Mouse (Mus musculus): Measurements from ENCODE around the gene Dnm1. TPM values are rescaled to one million over a fixed set of nuclear protein-coding genes. Genes with fewer than 3 reads are reported as not detected.
A peak's percentile ranks its signal among the peaks of the same experiment; 100 is the strongest.

Gene Dnm1
- polyA plus RNA-seq, 1 experiment, result 52.6 TPM

DNA sequence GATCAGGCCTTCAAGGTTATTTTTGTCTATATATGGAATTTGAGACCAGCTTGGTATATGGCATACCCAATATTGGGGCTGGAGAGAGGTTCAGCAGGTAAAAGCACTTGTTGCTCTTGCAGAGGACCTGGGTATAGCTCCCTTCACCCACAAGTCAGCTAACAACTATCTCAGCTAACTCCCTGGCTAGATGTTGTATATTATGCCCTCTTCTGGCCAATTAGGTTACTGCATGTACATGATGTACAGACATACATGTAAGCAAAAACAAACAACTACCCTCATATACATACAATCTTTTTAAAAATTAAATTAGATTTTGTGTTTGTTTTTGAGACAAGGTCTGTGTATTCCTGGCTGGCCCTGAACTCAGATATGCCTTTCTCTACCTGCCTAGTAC is 63.6 kb downstream of the Dnm1 start:
- Histone ChIP-seq H3K4me1 (ENCODE audit: control insufficient read depth, insufficient read depth, low read length) (0 out of 2 replicates have a peak, but pooled peaks cover 11% of the 10 kb centered on the region), H3K27ac (ENCODE audit: insufficient read depth, low read length) (no peak overlapping the region), H3K4me3 (ENCODE audit: insufficient read depth, low read length) (peak overlapping the region; percentile 89)
- no peak for TF ChIP-seq POLR2A (IDR thresholded peaks at IDR 0.05; ENCODE audit: low read depth, low read length)
- no peak for TF ChIP-seq CTCF (IDR thresholded peaks at IDR 0.05; ENCODE audit: borderline replicate concordance, insufficient read depth, low read length)

DNA sequence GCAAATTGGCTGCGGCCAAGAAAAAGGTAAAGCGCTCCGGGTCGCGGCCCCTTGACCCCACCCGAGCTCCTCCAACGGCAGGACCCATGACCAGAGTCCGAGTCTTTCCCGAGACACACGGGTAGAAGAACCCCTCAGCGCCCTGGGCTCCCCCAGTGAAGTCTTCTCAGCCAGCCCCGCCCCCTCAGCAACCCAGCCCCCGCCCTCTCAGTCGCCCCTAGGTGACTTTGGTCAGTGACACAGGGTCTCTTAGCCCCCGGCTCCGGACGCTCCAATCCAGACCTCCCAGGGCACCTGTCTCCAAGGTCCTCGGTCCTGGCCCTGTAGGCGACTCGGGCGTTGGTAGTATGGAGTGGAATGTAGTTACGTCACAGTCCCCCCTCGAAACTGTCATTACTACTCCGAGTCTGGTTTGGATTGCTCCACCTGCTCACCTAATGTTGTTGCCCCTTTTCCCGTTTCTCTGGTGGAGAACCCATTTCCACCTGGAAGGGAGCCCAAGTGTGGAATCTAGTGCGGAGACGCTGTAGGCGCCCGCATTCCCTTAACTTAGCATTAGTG is 64.7 kb downstream of the Dnm1 start:
- H3K4me3 ChIP-seq (ENCODE audit: insufficient read depth, low read length), result peak overlapping the region; percentile 89
- TF ChIP-seq POLR2A (IDR thresholded peaks at IDR 0.05; ENCODE audit: low read depth, low read length), result peak; percentile 13
- TF ChIP-seq CTCF (IDR thresholded peaks at IDR 0.05; ENCODE audit: borderline replicate concordance, insufficient read depth, low read length), result no peak
- peak overlapping the region; percentile 27; the same call in 1 of the 2 replicates for H3K27ac ChIP-seq (ENCODE audit: insufficient read depth, low read length)
- 0 out of 2 replicates have a peak, but pooled peaks cover 11% of the 10 kb centered on the region for H3K4me1 ChIP-seq (ENCODE audit: control insufficient read depth, insufficient read depth, low read length)

DNA sequence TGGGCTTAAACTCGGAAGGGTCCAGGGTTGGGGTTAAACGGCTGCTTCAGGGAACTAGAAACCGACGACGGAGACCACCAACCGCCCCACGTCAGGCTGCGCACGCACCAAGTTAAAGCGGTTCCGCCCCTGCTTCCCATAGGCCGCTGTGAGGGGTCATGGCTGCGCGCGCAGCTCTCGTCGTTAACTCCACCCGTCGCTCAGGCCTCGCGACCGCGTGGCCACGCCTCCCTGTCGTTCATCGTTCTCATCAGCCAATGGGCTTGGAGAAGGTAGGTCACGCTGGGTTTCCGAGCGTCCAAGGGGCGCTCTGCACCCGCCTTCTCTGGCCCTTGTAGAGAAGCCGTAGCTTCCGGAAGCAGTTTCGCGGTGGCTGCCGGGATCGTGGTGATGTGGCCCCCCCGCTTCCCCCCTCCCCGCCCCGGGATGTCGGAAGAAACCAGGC is 65.2 kb downstream of the Dnm1 start, which contains the start of gene Swi5:
Gene Swi5 (minus strand): TSS at position 153 of the 445 bp plus-strand sequence.
- peak within 1 kb of the TSS; percentile 27 for H3K27ac ChIP-seq (ENCODE audit: insufficient read depth, low read length)

DNA sequence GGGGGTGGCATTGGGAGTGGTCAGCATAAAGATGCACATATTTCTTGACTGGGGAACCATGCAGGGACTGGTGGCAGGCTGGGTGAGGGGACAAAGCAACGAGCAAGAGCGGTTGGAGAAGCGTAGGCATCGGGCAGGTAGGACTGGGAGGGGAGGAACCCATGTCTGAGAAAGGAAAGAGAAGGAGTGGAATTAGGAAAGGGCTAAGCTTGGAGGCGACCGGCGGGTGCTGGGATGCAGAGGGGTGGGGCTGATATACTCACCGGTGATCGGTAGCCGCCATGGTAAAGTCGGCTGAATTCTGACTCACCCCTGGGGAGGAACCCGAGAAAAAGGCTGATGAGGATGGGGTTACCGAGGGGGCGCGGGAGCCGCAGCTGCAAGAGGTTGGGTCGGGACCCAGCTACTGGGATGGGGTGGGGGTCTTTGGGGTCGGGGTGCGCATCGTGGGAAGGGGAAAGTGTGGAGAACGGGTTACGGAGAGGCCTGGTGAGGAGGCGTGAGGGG is 65.8 kb downstream of the Dnm1 start, which contains the start of gene Golga2:
Gene Golga2 (plus strand): TSS at position 51 of the 507 bp plus-strand sequence.
- Histone ChIP-seq H3K27ac (ENCODE audit: insufficient read depth, low read length) (no peak within 1 kb of the TSS; the same call in 1 of the 2 replicates), H3K4me3 (ENCODE audit: insufficient read depth, low read length) (peak within 1 kb of the TSS; percentile 93), H3K4me1 (ENCODE audit: control insufficient read depth, insufficient read depth, low read length) (0 out of 2 replicates have a peak, but pooled peaks cover 11% of the 10 kb centered on the region)
- TF ChIP-seq POLR2A (IDR thresholded peaks at IDR 0.05; ENCODE audit: low read depth, low read length) (no peak; the same call in 1 of the 2 replicates), CTCF (IDR thresholded peaks at IDR 0.05; ENCODE audit: borderline replicate concordance, insufficient read depth, low read length) (no peak)

More for the DNA sequence above, 65.2 kb downstream of the Dnm1 start, which contains the start of gene Swi5:
- no peak for TF ChIP-seq CTCF (IDR thresholded peaks at IDR 0.05; ENCODE audit: borderline replicate concordance, insufficient read depth, low read length)
- TF ChIP-seq POLR2A (IDR thresholded peaks at IDR 0.05; ENCODE audit: low read depth, low read length), result peak; percentile 89
- H3K4me1 ChIP-seq (ENCODE audit: control insufficient read depth, insufficient read depth, low read length), result 0 out of 2 replicates have a peak, but pooled peaks cover 11% of the 10 kb centered on the region
- H3K4me3 ChIP-seq (ENCODE audit: insufficient read depth, low read length), result peak within 1 kb of the TSS; percentile 93

DNA sequence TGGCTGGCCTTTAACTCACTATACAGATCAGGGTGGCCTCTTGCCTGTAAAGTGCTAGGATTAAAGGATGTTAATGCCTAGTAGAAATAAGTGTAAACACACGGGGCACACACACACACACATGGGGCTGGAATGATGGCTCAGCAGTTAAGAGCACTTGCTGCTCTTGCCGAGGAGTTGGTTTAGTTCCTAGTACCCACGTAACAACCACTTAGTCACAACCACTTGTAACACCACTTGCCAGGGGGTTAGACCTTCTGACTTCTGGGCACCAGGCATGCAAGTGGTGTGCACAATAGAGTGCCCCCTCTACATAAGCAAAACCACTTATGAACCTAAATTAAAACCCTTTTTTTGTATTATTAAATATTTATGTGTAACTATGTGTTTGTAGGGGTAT is 69.2 kb downstream of the Dnm1 start:
- H3K4me1 ChIP-seq (ENCODE audit: control insufficient read depth, insufficient read depth, low read length), result 0 out of 2 replicates have a peak, but pooled peaks cover 6% of the 10 kb centered on the region
- TF ChIP-seq POLR2A (IDR thresholded peaks at IDR 0.05; ENCODE audit: low read depth, low read length) (no peak), CTCF (IDR thresholded peaks at IDR 0.05; ENCODE audit: borderline replicate concordance, insufficient read depth, low read length) (no peak)
- no peak overlapping the region for H3K27ac ChIP-seq (ENCODE audit: insufficient read depth, low read length)
- no peak overlapping the region for H3K4me3 ChIP-seq (ENCODE audit: insufficient read depth, low read length)

DNA sequence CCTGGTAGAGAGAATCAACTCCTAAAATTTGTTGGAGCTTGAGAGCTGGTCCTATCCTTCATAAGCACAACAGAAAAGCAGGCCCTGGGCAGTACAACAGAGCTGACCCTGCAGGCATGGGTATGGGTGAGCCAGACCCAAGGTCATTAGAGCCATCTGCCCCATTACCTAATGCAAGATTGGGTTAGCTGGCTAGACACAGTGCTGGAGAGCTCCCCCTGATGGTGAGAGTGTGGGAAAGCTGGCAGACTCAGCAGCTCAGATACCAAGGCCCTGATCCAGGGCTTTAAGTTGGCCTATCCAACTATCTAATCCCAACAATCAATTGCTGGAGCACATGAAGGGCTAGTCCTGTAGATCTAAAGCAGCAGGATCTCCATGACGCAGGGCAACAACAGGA is 70.4 kb downstream of the Dnm1 start:
- TF ChIP-seq CTCF (IDR thresholded peaks at IDR 0.05; ENCODE audit: borderline replicate concordance, insufficient read depth, low read length) (peak; percentile 58; the same call in 1 of the 2 replicates), POLR2A (IDR thresholded peaks at IDR 0.05; ENCODE audit: low read depth, low read length) (no peak)
- Histone ChIP-seq H3K27ac (ENCODE audit: insufficient read depth, low read length) (no peak overlapping the region), H3K4me1 (ENCODE audit: control insufficient read depth, insufficient read depth, low read length) (0 out of 2 replicates have a peak, but pooled peaks cover 6% of the 10 kb centered on the region)

DNA sequence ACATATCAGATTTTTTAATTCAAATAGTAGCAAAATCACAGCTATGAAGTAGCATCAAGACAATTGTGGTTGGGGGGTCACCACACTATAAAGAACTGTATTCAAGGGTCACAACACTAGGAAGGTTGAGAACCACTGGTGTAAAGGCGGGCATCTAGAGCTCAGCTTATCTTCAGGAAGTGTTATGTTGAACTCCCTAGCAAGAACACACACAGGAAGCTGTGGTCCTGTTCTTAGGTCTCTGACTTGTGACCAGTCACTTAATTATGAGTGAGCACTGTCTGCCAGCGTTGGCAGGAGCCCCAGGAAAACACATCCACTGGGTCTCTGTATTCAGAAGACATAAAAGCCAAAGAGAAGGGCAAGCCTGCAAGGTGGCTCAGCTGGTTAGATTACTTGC is 70.8 kb downstream of the Dnm1 start:
- Histone ChIP-seq H3K27ac (ENCODE audit: insufficient read depth, low read length) (no peak overlapping the region), H3K4me3 (ENCODE audit: insufficient read depth, low read length) (no peak overlapping the region), H3K4me1 (ENCODE audit: control insufficient read depth, insufficient read depth, low read length) (0 out of 2 replicates have a peak, but pooled peaks cover 6% of the 10 kb centered on the region)
- no peak for TF ChIP-seq CTCF (IDR thresholded peaks at IDR 0.05; ENCODE audit: borderline replicate concordance, insufficient read depth, low read length)
- no peak for TF ChIP-seq POLR2A (IDR thresholded peaks at IDR 0.05; ENCODE audit: low read depth, low read length)

More for the DNA sequence above, 70.4 kb downstream of the Dnm1 start:
- H3K4me3 ChIP-seq (ENCODE audit: insufficient read depth, low read length), result no peak overlapping the region

DNA sequence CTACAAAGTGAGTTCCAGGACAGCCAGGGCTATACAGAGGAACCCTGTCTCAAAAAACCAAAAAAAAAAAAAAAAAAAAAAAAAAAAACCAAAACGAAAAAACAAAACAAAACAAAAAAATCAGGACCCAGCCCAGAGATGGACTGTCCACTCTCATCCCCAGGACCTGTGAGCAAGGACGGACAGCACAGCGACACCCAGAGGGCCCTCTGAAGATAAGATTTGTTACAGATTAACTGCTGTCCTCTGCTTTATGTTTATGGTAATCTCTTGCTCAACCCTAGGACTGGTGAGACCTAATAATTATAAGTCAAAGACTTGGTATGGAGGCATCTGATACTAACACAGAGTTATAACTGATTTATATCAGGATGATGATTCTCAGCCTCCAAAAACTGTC is 77.3 kb downstream of the Dnm1 start:
- H3K4me3 ChIP-seq (ENCODE audit: insufficient read depth, low read length), result no peak overlapping the region
- TF ChIP-seq POLR2A (IDR thresholded peaks at IDR 0.05; ENCODE audit: low read depth, low read length) (no peak), CTCF (IDR thresholded peaks at IDR 0.05; ENCODE audit: borderline replicate concordance, insufficient read depth, low read length) (no peak)
- H3K4me1 ChIP-seq (ENCODE audit: control insufficient read depth, insufficient read depth, low read length), result no peaks in the 10 kb centered on the region
- no peak overlapping the region for H3K27ac ChIP-seq (ENCODE audit: insufficient read depth, low read length)

DNA sequence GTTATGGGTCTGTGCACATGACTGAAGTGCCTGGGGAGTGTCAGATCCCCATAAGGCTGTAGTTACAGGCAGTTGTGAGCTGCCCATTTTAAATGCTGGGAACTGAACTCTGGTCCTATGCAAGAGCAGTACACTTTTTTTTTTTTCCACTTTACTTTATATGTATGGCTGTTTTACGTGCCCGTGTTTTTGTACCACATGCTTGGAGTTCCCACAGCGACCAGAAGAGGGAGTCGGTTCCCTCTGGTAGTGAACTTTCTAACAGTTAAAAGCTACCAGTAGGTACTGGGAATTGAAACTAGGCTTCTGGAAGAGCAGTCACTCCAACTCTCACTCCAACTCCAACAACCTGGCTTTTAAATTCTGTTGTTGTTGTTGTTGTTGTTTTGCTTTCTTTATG is 92.5 kb downstream of the Dnm1 start:
- Histone ChIP-seq H3K4me3 (ENCODE audit: insufficient read depth, low read length) (no peak overlapping the region), H3K27ac (ENCODE audit: insufficient read depth, low read length) (no peak overlapping the region), H3K4me1 (ENCODE audit: control insufficient read depth, insufficient read depth, low read length) (0 out of 2 replicates have a peak, but pooled peaks cover 3% of the 10 kb centered on the region)
- TF ChIP-seq POLR2A (IDR thresholded peaks at IDR 0.05; ENCODE audit: low read depth, low read length), result no peak
- no peak for TF ChIP-seq CTCF (IDR thresholded peaks at IDR 0.05; ENCODE audit: borderline replicate concordance, insufficient read depth, low read length)
